Mouse (Mus musculus) bone marrow, adult 2 months (tissue): ENCODE data around the gene Prim2.

ENCODE experiments used
- CTCF ChIP-seq: fragments of 200-500 bp; IDR thresholded peaks from 2 replicates; pipeline ENCODE4 v1.5.1; 2011; ENCODE audit warnings: low read length, control low read depth; ENCODE audit not compliant: control insufficient read depth, insufficient read depth
- POLR2A ChIP-seq: fragments of 200-500 bp; IDR thresholded peaks from 2 replicates; pipeline ENCODE4 v1.6.1; 2011; ENCODE audit warnings: low read depth, mild to moderate bottlenecking, control low read depth, low read length, borderline replicate concordance; ENCODE audit not compliant: control insufficient read depth

DNA sequence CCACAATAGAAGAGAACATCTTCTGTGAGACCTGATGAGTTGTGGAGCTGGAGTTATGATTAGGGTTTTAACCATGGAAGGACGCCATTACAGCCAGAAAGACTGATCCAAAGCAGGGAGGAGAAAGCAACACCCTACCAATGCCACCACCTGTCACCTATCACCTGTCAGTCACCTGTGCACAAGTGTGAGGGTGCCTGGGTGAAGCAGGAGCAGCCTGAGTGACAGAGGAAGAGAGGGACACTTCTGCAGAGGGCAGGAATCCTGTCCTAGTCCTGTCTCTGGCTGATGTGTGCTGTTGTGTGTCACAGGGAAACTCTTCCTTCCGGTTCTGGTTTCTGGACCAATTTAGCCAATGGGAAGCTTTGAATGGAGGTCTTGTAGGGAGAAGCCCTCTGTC, 26.4 kb upstream of the Prim2 start:
- TF ChIP-seq CTCF (no peak), POLR2A (no peak)
